Mouse (Mus musculus): ENCODE results near the gene Upk3b. TPM values are rescaled to one million over a fixed set of nuclear protein-coding genes. Genes with fewer than 3 reads are reported as not detected.
"Not testable (repeated sequence)": the region's sequence is repeated elsewhere in the genome, so short reads cannot be mapped to it uniquely, and the experiment has no call there.

Gene Upk3b
- total RNA-seq, 2 experiments from 2014 or later, result not detected

GRCm38 (mm10) chr5:136066404-136067148 lies 28.3 kb downstream of the Upk3b start:
- DNase-seq; intact Hi-C loops (cut with DNase I; ENCODE audit: low total_unique reads): not testable (repeated sequence)

GRCm38 (mm10) chr5:136069411-136069810 lies 31.1 kb downstream of the Upk3b start:
- intact Hi-C loops (cut with DNase I; ENCODE audit: low total_unique reads), result no loop called here
- DNase-seq, result no peak

DNA sequence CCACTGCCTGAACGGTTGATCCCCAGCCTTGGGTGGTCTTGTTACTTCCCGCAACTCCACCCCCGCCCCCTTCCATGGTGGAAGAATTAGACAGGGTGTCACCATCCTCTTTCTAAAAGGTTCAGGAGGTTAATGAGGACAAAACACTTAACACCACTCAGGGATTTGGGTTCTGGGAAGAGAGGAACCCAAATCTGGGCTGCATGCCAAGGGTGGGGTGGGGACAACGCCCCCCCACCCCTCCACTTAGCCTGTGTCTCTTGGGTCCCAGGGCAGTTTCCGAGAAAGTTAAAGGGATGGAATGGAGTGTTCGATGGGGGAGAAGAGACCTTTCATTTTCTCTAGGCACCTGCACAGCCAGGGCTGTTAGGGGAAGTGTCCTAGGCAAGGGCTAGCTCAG lies 34.8 kb downstream of the Upk3b start:
- intact Hi-C loops (cut with DNase I; ENCODE audit: low total_unique reads), result no loop called here
- DNase-seq, result no peak

DNA sequence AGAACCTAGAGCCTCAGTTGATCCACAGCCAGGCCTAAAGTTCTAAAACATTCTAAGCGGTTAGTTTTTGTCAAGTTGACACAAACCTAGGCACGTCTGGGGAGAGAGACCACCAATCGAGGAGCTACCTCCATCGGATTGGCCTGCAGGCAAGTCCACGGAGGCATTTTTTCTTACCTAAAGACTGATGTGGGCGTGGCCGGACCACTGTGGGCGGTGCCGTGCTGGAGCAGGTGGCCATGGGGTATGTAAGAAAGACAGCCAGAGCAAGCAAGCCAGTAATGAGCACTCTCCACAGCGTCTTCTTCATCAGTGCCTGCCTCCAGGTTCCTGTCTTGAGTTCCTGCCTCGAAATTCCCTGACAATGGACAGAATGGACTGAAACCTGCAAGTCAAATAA lies 35.2 kb downstream of the Upk3b start:
- DNase-seq, result no peak
- intact Hi-C loops (cut with DNase I; ENCODE audit: low total_unique reads), result no loop called here

- intact Hi-C loops (cut with DNase I; ENCODE audit: low total_unique reads), result no loop called here
- DNase-seq, result no peak
Measured at GRCm38 (mm10) chr5:136075076-136075475, 36.8 kb downstream of the Upk3b start.

GRCm38 (mm10) chr5:136076284-136076683 lies 38.0 kb downstream of the Upk3b start:
- DNase-seq, result no peak
- intact Hi-C loops (cut with DNase I; ENCODE audit: low total_unique reads), result no loop called here

DNA sequence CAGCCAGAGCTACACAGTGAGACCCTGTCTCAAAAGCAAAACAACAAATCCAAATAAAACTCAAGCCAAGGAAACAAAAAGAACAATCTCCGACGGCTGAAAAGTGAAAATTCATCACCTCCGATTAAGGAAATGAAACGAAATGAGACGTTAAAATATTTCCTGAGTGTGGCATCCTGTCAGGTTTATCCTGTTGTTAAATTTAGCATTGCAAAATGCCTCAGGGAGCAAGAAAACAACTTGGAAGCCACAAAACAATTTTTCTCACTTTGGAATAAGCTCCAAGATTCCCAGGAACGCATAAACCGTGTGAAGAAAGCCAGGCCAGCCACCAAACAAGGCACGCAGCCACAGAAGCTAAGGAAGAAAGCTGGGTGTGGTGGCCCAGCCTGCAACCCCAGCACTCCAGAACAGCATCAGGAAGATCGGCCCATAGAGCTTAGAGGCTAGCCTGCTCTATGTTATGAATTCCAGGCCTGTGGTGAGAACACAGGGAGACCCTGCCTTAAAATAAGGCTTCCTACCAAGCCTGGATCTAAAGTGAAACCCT lies 38.8 kb downstream of the Upk3b start:
- DNase-seq, result no peak
- intact Hi-C loops (cut with DNase I; ENCODE audit: low total_unique reads), result no loop called here

DNA sequence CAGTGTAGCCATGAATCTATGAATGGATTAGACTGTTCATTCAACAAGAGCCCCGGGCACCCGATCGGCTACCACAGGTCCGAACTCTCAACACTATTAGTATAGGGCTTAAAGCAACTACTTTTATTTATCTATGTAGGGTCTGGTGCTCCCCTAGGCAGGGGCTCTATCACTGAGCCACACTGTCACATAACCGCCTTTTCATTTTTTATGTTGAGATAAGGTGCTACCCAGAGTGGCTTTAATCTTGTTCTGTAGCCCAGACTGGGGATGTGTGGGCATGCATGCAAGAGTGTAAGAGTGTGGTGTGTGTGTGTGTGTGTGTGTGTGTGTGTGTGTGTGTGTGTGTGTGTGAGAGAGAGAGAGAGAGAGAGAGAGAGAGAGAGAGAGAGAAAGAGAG lies 39.8 kb downstream of the Upk3b start:
- intact Hi-C loops (cut with DNase I; ENCODE audit: low total_unique reads), result no loop called here
- no peak for DNase-seq

DNA sequence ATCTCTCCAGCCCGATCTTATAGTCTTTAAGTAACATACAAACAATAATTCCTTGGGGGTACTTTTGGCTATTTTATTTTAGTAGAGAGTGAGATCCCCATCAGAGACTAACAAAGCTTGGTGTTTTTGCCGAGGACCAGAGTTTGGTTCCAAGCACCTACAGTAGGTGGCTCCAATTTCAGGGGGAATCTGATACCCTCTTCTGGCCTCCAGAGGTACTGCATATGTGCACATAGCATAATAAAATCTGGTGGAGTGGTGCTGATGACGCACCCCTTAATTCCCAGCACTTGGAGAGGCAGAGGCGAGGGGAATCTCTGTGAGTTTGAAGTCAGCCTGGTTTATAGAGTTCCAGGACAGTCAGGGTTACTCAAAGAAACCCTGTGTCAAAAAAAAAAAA lies 44.0 kb downstream of the Upk3b start:
- DNase-seq, result no peak
- intact Hi-C loops (cut with DNase I; ENCODE audit: low total_unique reads), result no loop called here

- intact Hi-C loops (cut with DNase I; ENCODE audit: low total_unique reads), result no loop called here
- DNase-seq, result peak; percentile 94
Measured at GRCm38 (mm10) chr5:136083669-136084107, 45.4 kb downstream of the Upk3b start, which contains the start of gene Rasa4. TSS of gene Rasa4 (plus strand) at chr5:136083916.

GRCm38 (mm10) chr5:136084144-136084881 lies 46.0 kb downstream of the Upk3b start:
- intact Hi-C loops (cut with DNase I; ENCODE audit: low total_unique reads), result no loop called here

DNA sequence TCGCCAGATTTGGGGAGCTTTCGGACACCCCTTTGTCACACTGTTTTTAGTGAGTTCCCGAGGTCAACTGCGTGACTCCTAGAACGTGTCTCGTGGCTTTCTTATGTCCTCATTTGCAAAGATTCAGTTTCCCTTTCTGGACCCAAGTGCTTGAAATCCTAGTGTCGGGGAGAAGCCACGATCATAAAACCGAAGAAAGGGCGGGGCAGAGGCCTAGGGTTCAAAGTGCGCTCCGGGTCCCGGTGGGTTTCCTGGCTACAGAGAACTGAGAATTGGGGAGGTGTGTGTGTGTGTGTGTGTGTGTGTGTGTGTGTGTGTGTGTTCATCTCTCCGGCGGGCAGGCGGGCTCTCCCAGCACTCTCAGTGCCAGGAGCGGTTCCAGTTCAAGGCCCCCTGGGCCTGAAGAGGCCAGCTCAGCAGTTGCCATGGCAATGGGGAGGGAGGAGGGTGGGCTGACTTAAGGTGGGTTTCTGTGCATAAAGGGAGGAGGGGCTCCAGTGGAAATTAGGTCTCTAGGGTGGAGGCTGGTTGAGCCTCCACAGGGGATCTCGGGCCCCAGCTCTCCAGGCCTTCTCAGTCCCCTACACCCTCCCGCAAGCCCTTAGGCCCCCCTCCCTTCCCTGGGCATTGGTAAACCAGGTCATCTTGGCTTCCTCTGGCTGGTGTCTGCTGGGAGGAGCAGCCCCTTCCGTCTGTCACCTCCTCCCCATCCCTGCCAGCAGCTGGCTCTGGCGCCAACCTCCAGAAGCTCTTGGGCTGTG lies 46.8 kb downstream of the Upk3b start:
- intact Hi-C loops (cut with DNase I; ENCODE audit: low total_unique reads), result no loop called here
- peak; percentile 67 for DNase-seq

More at GRCm38 (mm10) chr5:136084144-136084881, 46.0 kb downstream of the Upk3b start:
- DNase-seq, result no peak

DNA sequence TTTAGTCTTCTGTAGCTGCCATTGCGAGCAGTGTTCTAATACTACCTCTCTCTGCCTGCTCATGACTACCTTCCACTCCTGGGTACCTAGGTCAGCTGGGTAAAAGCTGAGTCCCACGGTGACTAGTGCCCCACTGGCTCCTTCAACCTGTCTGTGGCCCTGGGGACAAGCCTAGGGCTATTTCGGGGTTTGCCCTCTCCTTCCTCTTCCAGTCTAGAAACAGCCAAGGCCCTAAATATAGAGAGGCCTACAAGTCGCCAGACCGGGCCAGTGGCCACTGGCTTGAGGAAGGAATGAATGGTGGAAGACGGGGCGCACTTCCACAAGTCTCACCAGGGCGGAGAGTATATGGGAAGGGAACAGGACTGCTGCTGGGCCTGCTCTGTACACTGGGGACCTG lies 48.0 kb downstream of the Upk3b start:
- intact Hi-C loops (cut with DNase I; ENCODE audit: low total_unique reads), result no loop called here
- DNase-seq, result peak; percentile 28

DNA sequence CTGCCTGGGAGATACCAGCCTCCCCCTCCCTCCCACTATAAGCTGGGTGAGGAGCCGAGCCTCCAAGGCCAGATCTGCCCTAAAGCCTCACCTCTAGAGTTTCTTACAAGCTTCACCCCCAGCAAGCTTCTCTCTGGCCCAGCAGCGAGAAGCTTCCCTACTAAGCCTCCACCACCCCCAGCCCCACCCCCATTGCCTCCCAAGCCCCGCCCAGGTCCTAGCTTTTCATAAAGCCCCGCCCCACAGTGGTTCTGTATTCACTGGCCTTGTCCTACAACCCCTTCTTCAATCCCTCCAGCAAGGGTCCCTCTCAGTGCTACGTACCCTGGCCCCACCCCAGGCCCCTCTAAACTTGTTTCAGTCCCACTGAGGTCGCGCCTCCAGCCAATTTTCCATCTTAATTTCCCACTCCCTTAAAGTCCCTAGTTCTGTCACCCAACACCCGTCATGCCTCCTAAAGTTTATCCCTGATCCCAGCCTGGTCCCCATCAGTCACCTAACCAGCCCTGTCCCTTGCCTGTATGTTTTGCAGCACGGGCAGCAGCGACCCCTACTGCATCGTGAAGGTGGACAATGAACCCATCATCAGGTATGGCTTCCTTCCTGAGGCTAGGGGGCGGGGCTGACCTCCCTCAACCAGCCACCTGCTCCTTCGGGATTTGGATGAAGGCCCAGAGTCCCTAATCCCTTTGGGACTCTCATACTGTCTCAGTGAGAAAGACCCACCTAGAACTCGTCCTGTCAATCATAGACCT lies 50.7 kb downstream of the Upk3b start:
- intact Hi-C loops (cut with DNase I; ENCODE audit: low total_unique reads), result no loop called here
- no peak for DNase-seq

- DNase-seq, result no peak
Measured at GRCm38 (mm10) chr5:136091927-136092326, 53.6 kb downstream of the Upk3b start.

GRCm38 (mm10) chr5:136094249-136095010 lies 56.1 kb downstream of the Upk3b start:
- intact Hi-C loops (cut with DNase I; ENCODE audit: low total_unique reads), result no loop called here
- no peak for DNase-seq

More at GRCm38 (mm10) chr5:136091927-136092326, 53.6 kb downstream of the Upk3b start:
- intact Hi-C loops (cut with DNase I; ENCODE audit: low total_unique reads), result no loop called here

DNA sequence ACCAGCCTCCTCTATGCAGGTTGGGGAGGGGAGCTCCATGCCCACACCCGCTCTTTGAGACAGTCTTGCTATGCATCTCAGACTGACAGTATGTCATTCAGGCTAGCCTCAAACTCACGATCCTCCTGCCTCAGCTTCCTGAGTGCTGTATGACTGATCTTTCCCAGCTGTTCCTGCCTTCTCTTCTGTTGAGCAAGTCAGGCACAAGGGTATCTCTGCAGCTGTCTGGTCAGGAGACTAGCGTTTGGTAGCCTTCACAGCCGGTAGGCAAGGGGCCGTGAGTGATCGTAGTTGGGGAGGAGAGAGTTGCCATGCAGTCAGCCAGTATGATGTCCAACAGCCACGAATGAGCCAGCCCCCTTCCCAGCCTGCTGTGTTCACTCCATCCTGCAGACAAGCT lies 56.8 kb downstream of the Upk3b start:
- intact Hi-C loops (cut with DNase I; ENCODE audit: low total_unique reads), result no loop called here
- DNase-seq, result no peak
